Mouse (Mus musculus) heart, embryonic 16.5 days (tissue): ENCODE measurements around the gene Ppdpf. TPM values are rescaled to one million over a fixed set of nuclear protein-coding genes. Genes with fewer than 3 reads are reported as not detected.

Source experiments
- ATAC-seq: fragments of 200-750 bp; cut with Nextera tagmentation; replicated peaks from 2 replicates; pipeline ENCODE4 v1.8.0; 2017; ENCODE audit warnings: moderate number of reproducible peaks; ENCODE audit not compliant: insufficient read depth, low FRiP score; ENCODE audit errors: extremely low read depth
- H3K27ac ChIP-seq: fragments of 300-500 bp; sonication (generic); 2 replicates; pipeline ENCODE4 v1.5.1; 2014; ENCODE audit warnings: mild to moderate bottlenecking, low read length, control low read depth, moderate library complexity
- H3K27me3 ChIP-seq: fragments of 300-500 bp; sonication (generic); 2 replicates; pipeline ENCODE4 v1.6.1; 2014; ENCODE audit warnings: low read length, mixed read lengths; ENCODE audit not compliant: control insufficient read depth, insufficient read depth
- H3K36me3 ChIP-seq: fragments of 300-500 bp; sonication (generic); 2 replicates; pipeline ENCODE4 v1.6.1; 2014; ENCODE audit not compliant: control insufficient read depth, insufficient read depth
- H3K4me1 ChIP-seq: fragments of 300-500 bp; sonication (generic); 2 replicates; pipeline ENCODE4 v1.6.1; 2014; ENCODE audit warnings: low read length, mixed read lengths; ENCODE audit not compliant: control insufficient read depth, insufficient read depth
- H3K4me2 ChIP-seq: fragments of 300-500 bp; sonication (generic); 2 replicates; pipeline ENCODE4 v1.6.1; 2014; ENCODE audit warnings: low read depth, mild to moderate bottlenecking, control low read depth, low read length
- H3K4me3 ChIP-seq: fragments of 300-500 bp; sonication (generic); 2 replicates; pipeline ENCODE4 v1.5.1; 2014; ENCODE audit warnings: mild to moderate bottlenecking, control low read depth, low read length
- H3K9ac ChIP-seq: fragments of 300-500 bp; sonication (generic); 2 replicates; pipeline ENCODE4 v1.6.1; 2014; ENCODE audit warnings: low read length, control low read depth
- H3K9me3 ChIP-seq: fragments of 300-500 bp; sonication (generic); replicated peaks from 2 replicates; pipeline ENCODE4 v1.6.1; 2016; ENCODE audit warnings: low read length; ENCODE audit not compliant: control insufficient read depth
- WGBS: fragments of 180-500 bp; shearing (Covaris S2); extraction: QIAGEN DNeasy Blood & Tissue Kit; methylation state at CpG from one replicate; pipeline ENCODE4 v1.1.7; 2014; 5-methylcytosine and 5-hydroxymethylcytosine counted together
- polyA plus RNA-seq: library from polyadenylated mRNA; unstranded; fragments of >200 nt; fragmentation: Nextera tagmentation; extraction: Ambion mirVana; gene quantifications from 2 replicates; pipeline ENCODE4 v1.2.1, GENCODE M21; 2015

The Ppdpf gene
- polyA plus RNA-seq, 1 experiment from 2014 or later = 135 TPM

GRCm38 (mm10) chr2:181219538-181220216 lies 32.6 kb downstream of the Ppdpf start, which contains the start of gene Fndc11:
Gene Fndc11, plus strand, starts transcription at chr2:181220013.
- H3K36me3 ChIP-seq = no peaks in the 10 kb centered on the region
- peak; percentile 94 for ATAC-seq
- H3K27me3 ChIP-seq = no peaks in the 10 kb centered on the region
- peak within 1 kb of the TSS; percentile 52 for H3K9ac ChIP-seq
- whole genome bisulfite sequencing = 3% methylated on average over 25 of the region's 25 CpGs
- no peaks in the 10 kb centered on the region for H3K9me3 ChIP-seq
- peaks cover 17% of the 10 kb centered on the region for H3K4me1 ChIP-seq
- H3K4me3 ChIP-seq = peak within 1 kb of the TSS; percentile 48
- H3K4me2 ChIP-seq = peak within 1 kb of the TSS; percentile 75
- peak within 1 kb of the TSS; percentile 67 for H3K27ac ChIP-seq

DNA sequence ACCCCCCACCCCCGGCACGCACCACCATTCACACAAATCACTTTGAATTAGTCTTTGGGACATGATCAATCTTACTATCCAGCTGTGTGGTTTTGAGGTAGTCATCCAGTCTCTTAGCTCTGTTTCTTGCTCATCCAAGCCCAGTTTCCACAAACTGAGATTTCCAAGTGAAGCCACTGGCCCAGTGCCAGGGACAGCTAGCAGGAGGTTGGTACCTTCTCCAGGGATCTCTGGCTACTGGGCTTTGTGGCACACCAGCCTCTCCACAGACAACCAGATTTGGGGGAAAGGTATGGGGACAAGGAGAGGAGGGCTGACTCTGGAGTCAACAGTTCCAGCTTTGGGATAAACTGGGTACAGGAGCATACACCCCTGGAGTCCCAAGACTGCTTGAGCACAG lies 33.3 kb downstream of the Ppdpf start:
- peak overlapping the region; percentile 52; the same call in 1 of the 2 replicates for H3K9ac ChIP-seq
- peak overlapping the region; percentile 48 for H3K4me3 ChIP-seq
- no peak for ATAC-seq
- peak overlapping the region; percentile 75 for H3K4me2 ChIP-seq
- peak overlapping the region; percentile 62 for H3K27ac ChIP-seq
- no peaks in the 10 kb centered on the region for H3K36me3 ChIP-seq
- WGBS = 32% methylated on average over 2 of the region's 2 CpGs
- peaks cover 17% of the 10 kb centered on the region for H3K4me1 ChIP-seq
- H3K27me3 ChIP-seq = no peaks in the 10 kb centered on the region
- H3K9me3 ChIP-seq = no peaks in the 10 kb centered on the region

- H3K36me3 ChIP-seq = no peaks in the 10 kb centered on the region
- H3K9me3 ChIP-seq = no peaks in the 10 kb centered on the region
- H3K4me1 ChIP-seq = peaks cover 6% of the 10 kb centered on the region
- H3K9ac ChIP-seq = no peak overlapping the region
- H3K27ac ChIP-seq = no peak overlapping the region
- 71% methylated on average over 2 of the region's 2 CpGs for WGBS
- ATAC-seq = no peak
- no peak overlapping the region for H3K4me3 ChIP-seq
- no peaks in the 10 kb centered on the region for H3K27me3 ChIP-seq
- H3K4me2 ChIP-seq = no peak overlapping the region
These were observed 37.9 kb downstream of the Ppdpf start for GRCm38 (mm10) chr2:181224994-181225393.

GRCm38 (mm10) chr2:181227122-181227521 lies 40.1 kb downstream of the Ppdpf start:
- Histone ChIP-seq H3K4me1 (no peaks in the 10 kb centered on the region), H3K4me2 (no peak overlapping the region), H3K9me3 (no peaks in the 10 kb centered on the region), H3K36me3 (no peaks in the 10 kb centered on the region), H3K27me3 (no peaks in the 10 kb centered on the region), H3K27ac (no peak overlapping the region), H3K9ac (no peak overlapping the region), H3K4me3 (no peak overlapping the region)
- WGBS = 70% methylated on average over 3 of the region's 3 CpGs
- ATAC-seq = no peak

GRCm38 (mm10) chr2:181228335-181228734 lies 41.3 kb downstream of the Ppdpf start:
- Histone ChIP-seq H3K4me3 (no peak overlapping the region), H3K9ac (no peak overlapping the region), H3K4me1 (no peaks in the 10 kb centered on the region), H3K36me3 (no peaks in the 10 kb centered on the region), H3K27me3 (no peaks in the 10 kb centered on the region), H3K9me3 (no peaks in the 10 kb centered on the region), H3K4me2 (no peak overlapping the region), H3K27ac (no peak overlapping the region)
- ATAC-seq = no peak
- 58% methylated on average over 1 of the region's 1 CpGs for WGBS

GRCm38 (mm10) chr2:181231171-181231570 lies 44.1 kb downstream of the Ppdpf start:
- no peak for ATAC-seq
- H3K4me3 ChIP-seq = no peak overlapping the region
- H3K9ac ChIP-seq = no peak overlapping the region
- no peak overlapping the region for H3K4me2 ChIP-seq
- H3K27ac ChIP-seq = no peak overlapping the region
- no peaks in the 10 kb centered on the region for H3K27me3 ChIP-seq
- 73% methylated on average over 20 of the region's 20 CpGs for WGBS
- H3K9me3 ChIP-seq = no peaks in the 10 kb centered on the region
- H3K4me1 ChIP-seq = no peaks in the 10 kb centered on the region
- H3K36me3 ChIP-seq = no peaks in the 10 kb centered on the region

GRCm38 (mm10) chr2:181233443-181233842 lies 46.4 kb downstream of the Ppdpf start:
- Histone ChIP-seq H3K36me3 (no peaks in the 10 kb centered on the region), H3K4me1 (no peaks in the 10 kb centered on the region), H3K4me3 (no peak overlapping the region), H3K4me2 (no peak overlapping the region), H3K9me3 (no peaks in the 10 kb centered on the region), H3K27me3 (no peaks in the 10 kb centered on the region), H3K9ac (no peak overlapping the region), H3K27ac (no peak overlapping the region)
- ATAC-seq = no peak
- 86% methylated on average over 15 of the region's 15 CpGs for WGBS

GRCm38 (mm10) chr2:181234680-181235079 lies 47.6 kb downstream of the Ppdpf start:
- WGBS = 85% methylated on average over 11 of the region's 11 CpGs
- no peak overlapping the region for H3K4me3 ChIP-seq
- H3K9ac ChIP-seq = no peak overlapping the region
- H3K4me2 ChIP-seq = no peak overlapping the region
- H3K9me3 ChIP-seq = no peaks in the 10 kb centered on the region
- H3K27me3 ChIP-seq = no peaks in the 10 kb centered on the region
- no peak overlapping the region for H3K27ac ChIP-seq
- H3K36me3 ChIP-seq = no peaks in the 10 kb centered on the region
- no peaks in the 10 kb centered on the region for H3K4me1 ChIP-seq
- ATAC-seq = no peak

DNA sequence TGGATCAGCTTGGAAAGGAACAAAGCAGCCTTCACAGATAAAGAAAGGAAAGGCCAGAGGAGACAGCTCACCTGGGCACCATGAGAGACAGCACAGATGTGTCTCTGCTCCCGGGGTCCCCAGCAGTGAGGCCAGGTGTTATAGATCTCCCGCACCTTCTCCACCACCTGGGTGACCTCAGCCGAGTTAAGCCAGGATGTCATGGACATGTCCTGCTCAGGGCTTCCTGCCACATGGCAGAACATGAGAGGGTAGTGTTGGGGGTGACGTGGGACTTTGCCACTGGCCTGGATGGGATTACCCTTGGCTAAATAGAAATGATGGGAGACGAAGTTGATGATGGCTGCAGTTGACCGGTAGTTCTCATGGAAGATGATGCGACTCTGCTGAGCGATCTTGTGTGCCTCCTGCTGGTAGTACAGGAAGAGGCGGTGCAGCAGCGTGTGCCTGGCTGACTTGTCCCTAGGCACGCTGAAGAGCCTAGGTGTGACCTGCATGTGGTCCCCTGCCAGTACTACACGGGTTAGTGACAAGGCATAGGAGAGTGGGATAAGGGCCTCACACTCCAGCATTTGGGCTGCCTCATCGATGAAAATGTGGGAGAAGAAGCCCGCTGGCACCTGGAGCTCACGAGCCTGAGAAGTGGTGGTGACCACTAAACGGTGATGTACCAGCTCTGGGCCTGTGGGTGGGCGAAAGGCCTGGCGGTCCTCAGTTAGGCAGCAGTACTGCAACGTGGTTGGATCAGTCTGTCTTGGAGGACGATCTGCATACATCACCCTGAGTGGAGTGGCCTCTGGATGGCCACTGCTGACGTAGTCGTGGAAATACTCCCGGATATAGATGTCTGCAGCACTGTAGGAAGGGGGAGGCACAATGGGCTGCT lies 48.9 kb downstream of the Ppdpf start:
- Histone ChIP-seq H3K27ac (no peak overlapping the region), H3K27me3 (no peaks in the 10 kb centered on the region), H3K4me2 (no peak overlapping the region), H3K36me3 (no peaks in the 10 kb centered on the region), H3K9me3 (no peaks in the 10 kb centered on the region), H3K4me1 (no peaks in the 10 kb centered on the region; the same call in 1 of the 2 replicates), H3K4me3 (no peak overlapping the region), H3K9ac (no peak overlapping the region)
- WGBS = 79% methylated on average over 23 of the region's 23 CpGs
- no peak for ATAC-seq
